ENCODE assay signal across 8 mouse cellular contexts in genomic region chr11:52782426-52782825, GRCm38 (mm10).
"Had no signal": no experiment of that assay in that cellular context is flagged by ENCODE, and none has a peak within 500 bp of the region (broad histone marks: within the 10 kb centered on the region; RNA-seq: fewer than 3 reads in every experiment).

No protein-coding gene starts in this region.

- DNase-seq: lung, adult 18-20 months; lung, embryonic 14.5 days; lung, postnatal 10 days; lung, postnatal 36 days; right cerebral cortex, postnatal 14 days; thymus, adult 2 months; thymus, postnatal 25 days; thymus, postnatal 4 days had no signal
